Mouse (Mus musculus) embryonic fibroblast, embryonic 13.5 days (primary cell): ENCODE measurements around the gene Impg1.

ENCODE experiments used
- CTCF ChIP-seq: IDR thresholded peaks from 2 replicates; pipeline ENCODE4 v1.5.1; 2011; ENCODE audit warnings: mild to moderate bottlenecking, control low read depth, low read length, moderate library complexity, borderline replicate concordance; ENCODE audit not compliant: insufficient read depth
- POLR2A ChIP-seq: IDR thresholded peaks from 2 replicates; pipeline ENCODE4 v1.6.1; 2011; ENCODE audit warnings: low read depth, mild to moderate bottlenecking, control low read depth, low read length, moderate library complexity

DNA sequence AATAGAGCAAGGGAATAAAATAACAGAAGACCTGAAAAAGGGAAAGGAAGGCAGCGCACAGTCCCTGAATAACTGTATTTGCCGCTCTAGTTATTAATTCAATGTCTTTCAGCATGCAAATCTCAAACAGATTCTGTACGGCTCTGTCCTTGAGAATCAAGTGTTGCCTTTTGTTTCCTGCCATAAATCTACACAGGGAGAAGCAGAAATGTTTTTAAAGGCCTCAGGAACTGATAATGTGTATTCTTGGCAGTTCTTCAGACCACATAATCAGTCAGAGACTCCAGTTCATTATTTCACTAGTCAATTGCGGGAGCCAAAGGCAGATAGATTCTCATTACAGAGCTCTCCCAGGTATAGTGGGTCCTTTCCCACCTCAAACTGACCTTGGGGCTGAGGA, 82.6 kb downstream of the Impg1 start:
- TF ChIP-seq CTCF (no peak), POLR2A (no peak)
